Mouse (Mus musculus): ENCODE measurements around the gene Gm49359. TPM values are rescaled to one million over a fixed set of nuclear protein-coding genes. Genes with fewer than 3 reads are reported as not detected.

The Gm49359 gene
- polyA plus RNA-seq (2015; fragmentation: Nextera tagmentation; extraction: Ambion mirVana): 5.9 and 6.6 TPM in 2 replicates

DNA sequence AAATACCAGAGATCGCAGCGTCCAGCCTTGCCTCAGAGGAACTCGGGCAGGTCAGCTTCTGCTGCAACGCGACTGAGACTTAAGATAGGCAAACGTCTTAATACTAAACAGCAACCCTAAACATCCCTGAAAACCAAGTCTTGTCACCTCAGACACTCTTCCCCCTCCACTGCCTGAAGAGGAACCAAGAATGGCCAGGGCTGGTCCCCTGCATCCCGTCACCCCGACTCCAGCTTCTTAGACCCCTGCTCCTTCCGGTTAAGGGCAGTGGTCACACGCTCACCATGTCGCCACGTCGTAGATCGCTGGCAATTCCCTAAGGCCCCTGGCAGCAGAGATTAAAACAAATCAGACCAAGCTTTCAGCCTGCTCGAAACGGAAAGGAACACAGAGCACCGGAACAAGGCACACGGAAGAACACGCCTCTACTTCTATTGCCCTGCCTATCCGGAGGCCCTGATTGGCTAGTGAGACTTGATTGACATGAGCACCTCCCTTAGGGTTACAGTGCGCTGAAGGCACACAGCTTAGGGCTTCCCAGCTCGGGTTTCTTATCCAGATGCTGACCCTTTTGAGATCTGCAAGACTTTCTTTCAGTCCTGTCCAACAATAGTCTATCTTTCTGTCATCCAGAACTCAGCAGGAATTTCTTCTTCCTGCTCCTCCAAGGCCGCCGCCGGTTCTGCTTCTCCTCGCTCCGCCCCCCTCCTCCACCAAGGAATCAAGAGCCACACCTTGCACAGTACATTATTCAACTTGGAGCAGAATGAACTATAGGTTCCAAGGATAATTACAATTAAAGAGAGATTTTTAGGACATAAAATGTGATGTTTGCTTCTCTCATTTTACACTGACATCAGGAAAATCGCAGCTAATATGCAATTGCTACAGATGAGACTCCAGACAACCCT is at the start of gene Gm49359:
TSS of gene Gm49359 (minus strand) at position 409 of the 911 bp plus-strand sequence.

Small RNAs within 50 kb of the gene (microRNA-seq; reads per million reads assigned to microRNA genes)
- gene Gm22256: 0 reads per million in 2 experiments

Other genes starting within 250 kb of the Gm49359 start
- 1.2 and 1.5 TPM in 2 replicates for gene Gm3604, start 83.7 kb downstream of the Gm49359 start, polyA plus RNA-seq (2015; fragmentation: Nextera tagmentation; extraction: Ambion mirVana)
- not detected in 2 replicates for gene Zfp935, start 91.7 kb upstream of the Gm49359 start, polyA plus RNA-seq (2015; fragmentation: Nextera tagmentation; extraction: Ambion mirVana)
- 3.8 and 4.5 TPM in 2 replicates for gene Zfp934, start 104.4 kb upstream of the Gm49359 start, polyA plus RNA-seq (2015; fragmentation: Nextera tagmentation; extraction: Ambion mirVana)
- 2.8 and 3.7 TPM in 2 replicates for gene 6720489N17Rik, start 157.3 kb upstream of the Gm49359 start, polyA plus RNA-seq (2015; fragmentation: Nextera tagmentation; extraction: Ambion mirVana)